Mouse (Mus musculus) megakaryocyte-erythroid progenitor cell, adult 5-6 weeks (primary cell): Measurements from ENCODE around the gene Tgm5. TPM values are rescaled to one million over a fixed set of nuclear protein-coding genes. Genes with fewer than 3 reads are reported as not detected.

Experiments
- total RNA-seq, 2 experiments: library from RNA; stranded (forward) in 1 of 2; stranded (reverse) in 1 of 2; fragments of 200-1000, 215-1000 nt in 1 of 2; fragments of >200 nt in 1 of 2; fragmentation: Nextera tagmentation in 1 of 2; gene quantifications; 2 replicates each; pipeline ENCODE4 v1.2.3; 2014 to 2017

The Tgm5 gene
- total RNA-seq, 2 experiments from 2014 or later: not detected

Other genes starting within 250 kb of the Tgm5 start
- gene Cdan1, start 235.7 kb downstream of the Tgm5 start, total RNA-seq (2014; fragmentation: Nextera tagmentation): 44.7 and 52.0 TPM in 2 replicates
- 14.9 and 21.3 TPM in 2 replicates for gene Cdan1, start 235.7 kb downstream of the Tgm5 start, total RNA-seq (2017)
- gene Ttbk2, start 235.2 kb downstream of the Tgm5 start, total RNA-seq (2014; fragmentation: Nextera tagmentation): 2.6 and 4.0 TPM in 2 replicates
- 7.2 and 8.5 TPM in 2 replicates for gene Ttbk2, start 235.2 kb downstream of the Tgm5 start, total RNA-seq (2017)
- gene Ubr1, start 115.1 kb downstream of the Tgm5 start, total RNA-seq (2014; fragmentation: Nextera tagmentation): 32.9 and 36.0 TPM in 2 replicates
- 36.1 and 39.5 TPM in 2 replicates for gene Ubr1, start 115.1 kb downstream of the Tgm5 start, total RNA-seq (2017)
- 4.4 and 5.8 TPM in 2 replicates for gene Tmem62, start 108.8 kb downstream of the Tgm5 start, total RNA-seq (2014; fragmentation: Nextera tagmentation)
- gene Tmem62, start 108.8 kb downstream of the Tgm5 start, total RNA-seq (2017): 5.2 and 16.5 TPM in 2 replicates
- 52.3 and 61.3 TPM in 2 replicates for gene Ccndbp1, start 77.4 kb downstream of the Tgm5 start, total RNA-seq (2014; fragmentation: Nextera tagmentation)
- gene Ccndbp1, start 77.4 kb downstream of the Tgm5 start, total RNA-seq (2017): 28.9 and 73.9 TPM in 2 replicates
- 24.6 and 30.0 TPM in 2 replicates for gene Epb42, start 48.8 kb downstream of the Tgm5 start, total RNA-seq (2014; fragmentation: Nextera tagmentation)
- gene Epb42, start 48.8 kb downstream of the Tgm5 start, total RNA-seq (2017): 13.0 and 19.8 TPM in 2 replicates
- not detected in 2 replicates for gene Tgm7, start 24.0 kb upstream of the Tgm5 start, total RNA-seq (2014; fragmentation: Nextera tagmentation)
- gene Tgm7, start 24.0 kb upstream of the Tgm5 start, total RNA-seq (2017): not detected in 2 replicates
- 12.9 and 15.8 TPM in 2 replicates for gene Adal, start 54.6 kb upstream of the Tgm5 start, total RNA-seq (2014; fragmentation: Nextera tagmentation)
- gene Adal, start 54.6 kb upstream of the Tgm5 start, total RNA-seq (2017): 11.0 and 13.1 TPM in 2 replicates
- gene Lcmt2, start 54.8 kb upstream of the Tgm5 start, total RNA-seq (2014; fragmentation: Nextera tagmentation): 7.8 and 9.7 TPM in 2 replicates
- gene Lcmt2, start 54.8 kb upstream of the Tgm5 start, total RNA-seq (2017): 8.7 and 8.8 TPM in 2 replicates
- 62.8 and 83.6 TPM in 2 replicates for gene Tubgcp4, start 84.8 kb upstream of the Tgm5 start, total RNA-seq (2014; fragmentation: Nextera tagmentation)
- gene Tubgcp4, start 84.8 kb upstream of the Tgm5 start, total RNA-seq (2017): 35.4 and 38.5 TPM in 2 replicates
- gene Zscan29, start 85.3 kb upstream of the Tgm5 start, total RNA-seq (2014; fragmentation: Nextera tagmentation): 15.0 and 16.4 TPM in 2 replicates
- gene Zscan29, start 85.3 kb upstream of the Tgm5 start, total RNA-seq (2017): 12.6 and 12.8 TPM in 2 replicates
- gene Trp53bp1, start 185.6 kb upstream of the Tgm5 start, total RNA-seq (2014; fragmentation: Nextera tagmentation): 22.9 and 33.3 TPM in 2 replicates
- 22.6 and 31.8 TPM in 2 replicates for gene Trp53bp1, start 185.6 kb upstream of the Tgm5 start, total RNA-seq (2017)
- gene Map1a, start 203.8 kb upstream of the Tgm5 start, total RNA-seq (2014; fragmentation: Nextera tagmentation): 0.10 TPM in 1 of 2 replicates, not detected in the other
- gene Map1a, start 203.8 kb upstream of the Tgm5 start, total RNA-seq (2017): not detected in 2 replicates